Mouse (Mus musculus) erythroblast, embryonic 14.5 days (primary cell): ENCODE results near the gene Kifc5b. TPM values are rescaled to one million over a fixed set of nuclear protein-coding genes. Genes with fewer than 3 reads are reported as not detected.

Source experiments
- H3K27me3 ChIP-seq: 2 replicates; pipeline ENCODE4 v1.6.1; 2012; ENCODE audit warnings: inconsistent platforms; ENCODE audit not compliant: control insufficient read depth
- H3K36me3 ChIP-seq: 2 replicates; pipeline ENCODE4 v1.6.1; 2012; ENCODE audit warnings: mild to moderate bottlenecking, inconsistent platforms; ENCODE audit not compliant: control insufficient read depth
- H3K4me1 ChIP-seq: 2 replicates; pipeline ENCODE4 v1.6.1; 2012; ENCODE audit warnings: inconsistent platforms; ENCODE audit not compliant: control insufficient read depth
- H3K4me3 ChIP-seq: replicated peaks from 2 replicates; pipeline ENCODE3; 2012; ENCODE audit warnings: moderate library complexity, mild to moderate bottlenecking, inconsistent platforms
- H3K9me3 ChIP-seq: 2 replicates; pipeline ENCODE4 v1.6.1; 2012; ENCODE audit warnings: low read length, inconsistent platforms, mixed read lengths; ENCODE audit not compliant: control insufficient read depth
- GATA1 ChIP-seq: IDR thresholded peaks from 2 replicates; pipeline ENCODE4 v1.6.1; 2012; ENCODE audit warnings: low read length, inconsistent platforms, mixed read lengths
- TAL1 ChIP-seq: IDR thresholded peaks from 3 replicates; pipeline ENCODE4 v1.6.1; 2012; ENCODE audit warnings: low read length, inconsistent platforms, mixed read lengths
- polyA plus RNA-seq: library from polyadenylated mRNA; stranded (reverse); fragments of >175 nt; gene quantifications from 2 replicates; pipeline ENCODE4 v1.2.3, GENCODE M21; 2012

The Kifc5b gene
- polyA plus RNA-seq, 1 experiment, result 8.1 TPM

DNA sequence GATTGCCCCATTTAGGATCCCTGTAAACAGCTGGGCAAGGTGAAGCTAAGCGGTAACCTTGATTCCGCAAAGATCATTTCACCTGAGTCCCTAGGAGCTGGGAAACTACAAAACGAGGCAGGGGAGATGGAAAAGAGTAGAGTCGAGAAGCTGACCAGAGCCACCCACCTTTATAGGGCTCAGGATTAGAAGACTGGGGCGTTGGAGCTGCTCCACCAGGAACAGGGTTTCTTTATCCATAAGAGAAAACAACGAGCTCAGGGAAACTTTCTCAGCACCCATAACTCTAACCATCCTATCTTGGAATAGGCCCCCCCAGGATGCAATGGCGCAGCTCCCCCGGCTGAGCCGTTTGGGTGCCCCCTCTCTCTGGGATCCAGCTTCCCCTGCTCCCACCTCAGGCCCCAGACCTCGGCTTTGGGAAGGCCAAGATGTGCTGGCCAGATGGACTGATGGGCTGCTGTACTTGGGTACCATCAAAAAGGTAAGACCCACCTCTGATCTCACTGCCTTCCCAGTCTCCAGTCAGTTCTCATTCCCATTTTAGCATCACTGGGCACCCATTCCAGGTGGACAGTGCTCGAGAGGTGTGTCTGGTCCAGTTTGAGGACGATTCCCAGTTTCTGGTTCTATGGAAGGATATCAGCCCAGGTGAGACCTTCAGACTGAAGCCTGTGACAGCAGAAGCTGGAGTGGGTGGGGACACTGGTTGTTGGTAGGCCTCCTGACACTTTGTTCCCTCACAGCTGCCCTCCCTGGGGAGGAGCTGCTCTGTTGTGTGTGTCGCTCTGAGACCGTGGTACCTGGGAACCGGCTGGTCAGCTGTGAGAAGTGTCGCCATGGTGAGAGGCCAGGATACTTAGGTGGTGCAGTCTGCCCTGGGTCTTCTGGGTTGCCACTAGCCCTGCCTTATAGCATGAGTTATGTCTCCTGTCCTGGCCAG lies 17.3 kb downstream of the Kifc5b start:
- TF ChIP-seq TAL1, result no peak
- H3K4me3 ChIP-seq, result peak overlapping the region; percentile 75
- H3K9me3 ChIP-seq, result no peaks in the 10 kb centered on the region
- H3K36me3 ChIP-seq, result peaks cover 84% of the 10 kb centered on the region
- peaks cover 52% of the 10 kb centered on the region for H3K4me1 ChIP-seq
- no peaks in the 10 kb centered on the region for H3K27me3 ChIP-seq

DNA sequence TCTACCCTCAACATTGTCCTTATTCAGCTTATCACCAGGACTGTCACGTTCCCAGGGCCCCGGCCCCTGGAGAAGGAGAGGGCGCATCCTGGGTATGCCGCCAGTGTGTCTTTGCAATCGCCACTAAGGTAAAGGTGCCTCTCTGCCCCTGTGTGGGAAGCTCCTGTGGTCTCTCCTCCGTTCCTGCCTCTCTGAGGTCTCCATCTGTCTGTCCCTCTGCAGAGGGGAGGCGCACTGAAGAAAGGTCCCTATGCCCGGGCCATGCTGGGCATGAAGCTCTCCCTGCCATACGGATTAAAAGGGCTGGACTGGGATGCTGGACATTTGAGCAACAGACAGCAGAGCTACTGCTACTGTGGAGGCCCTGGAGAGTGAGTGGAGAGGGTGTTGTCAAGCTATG lies 18.1 kb downstream of the Kifc5b start:
- Histone ChIP-seq H3K27me3 (no peaks in the 10 kb centered on the region), H3K36me3 (peaks cover 75% of the 10 kb centered on the region), H3K4me1 (peaks cover 56% of the 10 kb centered on the region), H3K4me3 (no peak overlapping the region), H3K9me3 (no peaks in the 10 kb centered on the region)
- TF ChIP-seq GATA1 (no peak), TAL1 (no peak)

DNA sequence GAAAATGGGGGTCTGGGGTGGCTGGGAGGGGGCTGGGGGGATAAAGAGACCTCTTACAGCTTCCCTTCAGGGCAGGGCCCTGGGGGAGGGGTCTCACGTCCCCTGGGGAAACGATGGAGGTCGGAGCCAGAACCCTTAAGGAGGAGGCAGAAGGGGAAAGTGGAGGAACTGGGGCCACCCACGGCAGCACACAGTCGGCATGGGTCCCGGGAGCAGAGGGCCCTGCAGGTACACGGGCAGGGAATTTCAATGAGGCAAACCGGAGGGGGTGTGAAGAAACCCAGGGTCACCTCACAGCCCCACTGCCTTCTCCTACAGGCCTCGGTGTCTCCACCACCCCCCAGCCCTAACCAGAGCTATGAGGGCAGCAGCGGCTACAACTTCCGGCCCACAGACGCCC lies 19.6 kb downstream of the Kifc5b start:
- Histone ChIP-seq H3K9me3 (no peaks in the 10 kb centered on the region), H3K4me3 (no peak overlapping the region), H3K27me3 (no peaks in the 10 kb centered on the region), H3K36me3 (peaks cover 62% of the 10 kb centered on the region), H3K4me1 (peaks cover 71% of the 10 kb centered on the region)
- no peak for TF ChIP-seq GATA1

DNA sequence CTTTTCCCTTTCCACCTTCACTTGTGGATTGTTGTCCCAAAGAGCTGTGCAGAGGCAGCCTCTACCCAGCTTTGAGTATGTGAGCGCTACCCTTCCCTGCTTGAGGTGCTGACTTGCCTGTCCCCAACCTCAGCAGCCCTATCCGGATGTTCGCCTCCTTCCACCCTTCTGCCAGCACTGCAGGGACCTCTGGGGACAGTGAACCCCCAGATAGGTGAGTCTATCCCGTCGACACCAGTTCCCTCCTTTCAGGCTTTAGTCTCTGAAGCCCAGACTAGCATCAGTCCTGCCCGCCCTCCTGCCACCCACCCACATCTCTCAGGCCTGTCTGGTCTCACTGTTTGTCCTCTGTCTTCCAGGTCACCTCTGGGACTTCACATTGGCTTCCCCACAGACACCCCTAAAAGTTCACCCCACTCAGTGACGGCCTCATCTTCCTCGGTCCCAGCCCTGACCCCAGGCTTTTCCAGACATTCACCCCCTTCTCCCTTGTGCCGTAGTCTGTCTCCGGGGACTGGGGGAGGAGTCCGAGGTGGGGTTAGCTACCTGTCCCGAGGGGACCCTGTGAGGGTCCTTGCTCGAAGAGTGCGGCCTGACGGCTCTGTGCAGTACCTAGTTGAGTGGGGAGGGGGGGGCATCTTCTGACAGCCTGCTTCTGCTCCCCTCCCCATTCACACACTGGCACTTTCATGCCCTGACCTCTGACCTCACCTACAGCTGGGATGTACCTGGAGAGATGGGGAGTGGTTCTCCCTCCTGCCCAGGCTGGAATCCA lies 20.2 kb downstream of the Kifc5b start:
- H3K9me3 ChIP-seq, result no peaks in the 10 kb centered on the region
- no peak for TF ChIP-seq TAL1
- no peak for TF ChIP-seq GATA1
- H3K4me1 ChIP-seq, result peaks cover 74% of the 10 kb centered on the region
- H3K36me3 ChIP-seq, result peaks cover 55% of the 10 kb centered on the region
- H3K27me3 ChIP-seq, result no peaks in the 10 kb centered on the region
- H3K4me3 ChIP-seq, result peak overlapping the region; percentile 7

DNA sequence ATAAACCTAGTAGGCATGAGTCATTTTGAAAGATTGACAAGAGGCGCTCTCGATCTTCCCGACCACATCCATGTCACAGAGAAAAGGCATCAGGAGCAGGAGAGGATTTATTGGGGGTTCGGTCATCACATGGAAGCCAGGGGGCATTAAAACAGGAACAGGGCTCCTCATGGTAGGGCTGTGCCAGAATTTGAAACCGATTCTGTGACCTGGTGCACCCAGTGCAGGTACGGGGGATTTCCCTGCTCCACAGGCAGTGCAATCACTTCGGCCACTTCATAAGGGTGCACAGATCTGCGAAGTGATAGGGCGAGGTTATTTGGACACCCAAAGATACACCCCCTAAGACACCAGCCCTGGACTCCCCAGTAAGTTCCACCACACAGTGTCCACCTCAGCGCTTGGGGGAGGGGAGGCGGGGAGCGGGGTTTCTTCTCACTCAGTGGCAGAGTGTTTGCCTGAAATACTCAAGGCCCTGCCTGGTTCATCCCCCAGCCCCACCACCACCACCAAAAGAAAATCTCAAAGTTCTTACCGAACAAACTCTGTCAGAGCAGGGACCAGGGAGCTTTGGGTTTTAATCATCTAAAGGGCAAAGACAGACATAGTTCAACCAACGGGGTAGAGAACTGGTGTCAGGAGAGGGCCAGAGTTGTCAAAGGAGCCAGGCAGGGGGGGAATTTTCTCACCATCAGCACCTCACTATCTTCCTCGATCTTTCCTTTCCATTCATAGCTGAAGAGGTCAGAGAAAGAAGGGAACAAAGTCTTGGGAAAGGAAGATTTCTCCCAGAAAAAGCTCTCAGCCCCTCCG lies 21.2 kb downstream of the Kifc5b start:
- Histone ChIP-seq H3K9me3 (no peaks in the 10 kb centered on the region), H3K36me3 (peaks cover 47% of the 10 kb centered on the region), H3K4me3 (peak overlapping the region; percentile 86), H3K4me1 (peaks cover 68% of the 10 kb centered on the region), H3K27me3 (no peaks in the 10 kb centered on the region)
- TF ChIP-seq TAL1, result no peak
- no peak for TF ChIP-seq GATA1

DNA sequence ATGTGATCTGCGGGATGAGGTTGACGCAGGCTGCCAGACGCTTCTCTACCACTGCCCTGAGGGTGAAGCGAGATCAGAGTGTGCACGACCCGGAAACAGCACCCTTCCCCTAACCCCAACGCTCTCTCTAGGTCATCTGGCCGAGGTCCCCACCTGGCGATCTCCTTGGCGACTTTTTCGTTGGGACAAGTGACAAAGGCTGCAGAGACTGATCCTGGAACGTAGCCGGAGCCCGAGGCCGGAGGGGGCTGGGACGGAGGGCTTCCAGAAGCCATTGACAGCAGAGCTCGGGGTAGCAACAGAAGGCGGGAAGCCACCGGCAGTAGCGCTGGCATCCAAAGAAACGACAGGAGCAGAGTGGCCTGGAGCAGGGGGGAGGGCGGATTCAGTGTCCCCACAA lies 21.8 kb downstream of the Kifc5b start:
- H3K27me3 ChIP-seq, result no peaks in the 10 kb centered on the region
- H3K4me3 ChIP-seq, result peak overlapping the region; percentile 86
- TF ChIP-seq GATA1 (no peak), TAL1 (no peak)
- H3K36me3 ChIP-seq, result peaks cover 42% of the 10 kb centered on the region
- H3K9me3 ChIP-seq, result no peaks in the 10 kb centered on the region
- peaks cover 62% of the 10 kb centered on the region for H3K4me1 ChIP-seq

DNA sequence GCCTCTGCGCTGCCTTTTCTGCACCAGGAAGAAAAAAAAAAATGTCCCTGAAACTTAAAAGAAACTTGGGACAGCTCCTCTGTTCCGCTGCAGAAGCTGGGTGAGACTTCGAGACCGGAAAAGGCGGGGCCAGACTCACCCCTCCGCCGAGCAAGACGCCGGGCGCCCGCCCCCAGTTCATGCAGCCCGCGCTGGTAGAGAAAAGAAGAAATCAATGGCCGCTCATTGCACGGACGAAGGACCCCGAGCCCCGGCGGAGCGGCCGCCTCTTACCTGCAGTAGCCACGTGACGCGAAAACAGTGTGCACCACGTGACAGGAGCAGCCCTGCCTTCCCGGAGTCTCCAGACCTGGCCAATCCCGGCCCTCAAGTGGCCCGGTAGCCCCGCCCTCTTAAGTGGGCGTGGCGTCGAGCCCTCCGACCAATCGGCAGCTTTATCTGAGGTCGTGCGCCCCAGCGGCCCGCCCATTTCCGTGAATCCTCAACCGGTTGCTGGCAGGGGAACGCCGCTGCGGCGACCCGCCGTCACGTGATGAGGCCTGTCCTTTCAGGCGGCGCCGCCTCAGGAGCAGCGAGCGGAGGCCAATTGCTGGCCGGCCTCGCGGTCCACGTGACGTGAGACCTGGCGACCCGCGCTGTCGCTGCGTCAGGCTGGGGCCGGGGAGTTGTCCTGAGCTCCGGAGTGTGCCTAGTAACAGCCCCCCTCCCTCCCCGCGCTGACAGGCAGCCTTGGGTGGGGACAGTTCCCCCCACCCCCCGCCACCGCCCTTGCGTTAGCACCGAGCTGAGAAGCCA lies 22.5 kb downstream of the Kifc5b start, which contains the start of gene Cuta:
Gene Cuta (minus strand): TSS at position 392 of the 795 bp plus-strand sequence.
- no peak for TF ChIP-seq TAL1
- no peak for TF ChIP-seq GATA1
- peak within 1 kb of the TSS; percentile 86 for H3K4me3 ChIP-seq
- no peaks in the 10 kb centered on the region for H3K27me3 ChIP-seq
- H3K36me3 ChIP-seq, result peaks cover 36% of the 10 kb centered on the region
- no peaks in the 10 kb centered on the region for H3K9me3 ChIP-seq
- peaks cover 56% of the 10 kb centered on the region for H3K4me1 ChIP-seq

DNA sequence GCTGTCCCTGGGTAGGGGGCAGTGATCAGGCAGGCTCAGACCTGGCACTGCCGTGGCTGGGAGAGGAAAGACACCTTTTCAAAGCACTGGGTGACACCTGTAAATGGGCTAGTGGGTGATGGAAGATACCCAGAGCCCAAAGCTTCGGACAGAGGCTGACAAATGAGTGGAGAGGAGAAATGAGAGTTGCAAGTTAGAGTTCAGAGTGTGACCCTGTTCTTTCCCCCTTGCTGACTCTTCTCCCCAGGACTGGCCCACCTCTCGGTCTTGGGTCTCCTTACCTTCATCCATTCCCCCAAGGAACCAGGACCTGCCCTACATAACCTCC lies 23.0 kb downstream of the Kifc5b start:
- H3K36me3 ChIP-seq, result peaks cover 30% of the 10 kb centered on the region
- H3K9me3 ChIP-seq, result no peaks in the 10 kb centered on the region
- peak overlapping the region; percentile 86 for H3K4me3 ChIP-seq
- no peaks in the 10 kb centered on the region for H3K27me3 ChIP-seq
- TF ChIP-seq GATA1 (no peak), TAL1 (no peak)
- peaks cover 51% of the 10 kb centered on the region for H3K4me1 ChIP-seq
